Mouse (Mus musculus) heart, embryonic 16.5 days (tissue): ENCODE results near the gene H2al1b. TPM values are rescaled to one million over a fixed set of nuclear protein-coding genes. Genes with fewer than 3 reads are reported as not detected.
"Not testable (repeated sequence)": the region's sequence is repeated elsewhere in the genome, so short reads cannot be mapped to it uniquely, and the experiment has no call there.

Experiments
- ATAC-seq: fragments of 200-750 bp; cut with Nextera tagmentation; replicated peaks from 2 replicates; pipeline ENCODE4 v1.8.0; 2017; ENCODE audit warnings: moderate number of reproducible peaks; ENCODE audit not compliant: insufficient read depth, low FRiP score; ENCODE audit errors: extremely low read depth
- H3K27ac ChIP-seq: fragments of 300-500 bp; sonication (generic); 2 replicates; pipeline ENCODE4 v1.5.1; 2014; ENCODE audit warnings: mild to moderate bottlenecking, low read length, control low read depth, moderate library complexity
- H3K27me3 ChIP-seq: fragments of 300-500 bp; sonication (generic); 2 replicates; pipeline ENCODE4 v1.6.1; 2014; ENCODE audit warnings: low read length, mixed read lengths; ENCODE audit not compliant: control insufficient read depth, insufficient read depth
- H3K36me3 ChIP-seq: fragments of 300-500 bp; sonication (generic); 2 replicates; pipeline ENCODE4 v1.6.1; 2014; ENCODE audit not compliant: control insufficient read depth, insufficient read depth
- H3K4me1 ChIP-seq: fragments of 300-500 bp; sonication (generic); 2 replicates; pipeline ENCODE4 v1.6.1; 2014; ENCODE audit warnings: low read length, mixed read lengths; ENCODE audit not compliant: control insufficient read depth, insufficient read depth
- H3K4me2 ChIP-seq: fragments of 300-500 bp; sonication (generic); 2 replicates; pipeline ENCODE4 v1.6.1; 2014; ENCODE audit warnings: low read depth, mild to moderate bottlenecking, control low read depth, low read length
- H3K4me3 ChIP-seq: fragments of 300-500 bp; sonication (generic); 2 replicates; pipeline ENCODE4 v1.5.1; 2014; ENCODE audit warnings: mild to moderate bottlenecking, control low read depth, low read length
- H3K9ac ChIP-seq: fragments of 300-500 bp; sonication (generic); 2 replicates; pipeline ENCODE4 v1.6.1; 2014; ENCODE audit warnings: low read length, control low read depth
- H3K9me3 ChIP-seq: fragments of 300-500 bp; sonication (generic); replicated peaks from 2 replicates; pipeline ENCODE4 v1.6.1; 2016; ENCODE audit warnings: low read length; ENCODE audit not compliant: control insufficient read depth
- WGBS: fragments of 180-500 bp; shearing (Covaris S2); extraction: QIAGEN DNeasy Blood & Tissue Kit; methylation state at CpG from one replicate; pipeline ENCODE4 v1.1.7; 2014; 5-methylcytosine and 5-hydroxymethylcytosine counted together
- polyA plus RNA-seq: library from polyadenylated mRNA; unstranded; fragments of >200 nt; fragmentation: Nextera tagmentation; extraction: Ambion mirVana; gene quantifications from 2 replicates; pipeline ENCODE4 v1.2.1, GENCODE M21; 2015

H2al1b gene
- polyA plus RNA-seq, 1 experiment from 2014 or later = not detected

- WGBS = no CpG with 5 or more reads among the region's 6 CpGs
- not testable (repeated sequence) for H3K4me1 ChIP-seq, ATAC-seq, H3K9me3 ChIP-seq, H3K36me3 ChIP-seq, H3K27ac ChIP-seq, H3K27me3 ChIP-seq, H3K9ac ChIP-seq, H3K4me3 ChIP-seq, H3K4me2 ChIP-seq
These were observed 19.0 kb downstream of the H2al1b start, which contains the start of gene H2al1h for GRCm38 (mm10) chrX:11321192-11321591. Gene H2al1h, plus strand, starts transcription at chrX:11321492.

- H3K36me3 ChIP-seq, ATAC-seq, H3K27me3 ChIP-seq, H3K4me2 ChIP-seq, H3K4me1 ChIP-seq, H3K27ac ChIP-seq, H3K9me3 ChIP-seq, H3K9ac ChIP-seq, H3K4me3 ChIP-seq: not testable (repeated sequence)
- 73% methylated on average over 2 of the region's 5 CpGs for WGBS
These were observed 22.1 kb downstream of the H2al1b start, which contains the start of gene H2al1i for GRCm38 (mm10) chrX:11324359-11324758. Gene H2al1i, plus strand, starts transcription at chrX:11324659.

- H3K4me3 ChIP-seq, H3K9ac ChIP-seq, H3K4me1 ChIP-seq, H3K9me3 ChIP-seq, H3K36me3 ChIP-seq, H3K27me3 ChIP-seq, H3K4me2 ChIP-seq, H3K27ac ChIP-seq, ATAC-seq: not testable (repeated sequence)
- WGBS = 81% methylated on average over 2 of the region's 2 CpGs
These were observed 25.3 kb downstream of the H2al1b start, which contains the start of gene H2al1j for GRCm38 (mm10) chrX:11327522-11327921. Gene H2al1j, plus strand, starts transcription at chrX:11327822.

- 63% methylated on average over 9 of the region's 9 CpGs for WGBS
- H3K4me3 ChIP-seq = no peak overlapping the region
- H3K4me2 ChIP-seq = no peak overlapping the region
- ATAC-seq = no peak
- no peaks in the 10 kb centered on the region for H3K9me3 ChIP-seq
- no peak overlapping the region for H3K9ac ChIP-seq
- H3K4me1 ChIP-seq = no peaks in the 10 kb centered on the region
- H3K27me3 ChIP-seq = no peaks in the 10 kb centered on the region
- no peak overlapping the region for H3K27ac ChIP-seq
- H3K36me3 ChIP-seq = no peaks in the 10 kb centered on the region
These were observed 43.5 kb downstream of the H2al1b start for GRCm38 (mm10) chrX:11345762-11346161.

GRCm38 (mm10) chrX:11346756-11347155, 44.5 kb downstream of the H2al1b start:
- 86% methylated on average over 3 of the region's 3 CpGs for WGBS
- H3K27ac ChIP-seq = no peak overlapping the region
- H3K27me3 ChIP-seq = no peaks in the 10 kb centered on the region
- no peaks in the 10 kb centered on the region for H3K9me3 ChIP-seq
- no peaks in the 10 kb centered on the region for H3K4me1 ChIP-seq
- H3K9ac ChIP-seq = no peak overlapping the region
- ATAC-seq = no peak
- no peak overlapping the region for H3K4me2 ChIP-seq
- H3K36me3 ChIP-seq = no peaks in the 10 kb centered on the region
- no peak overlapping the region for H3K4me3 ChIP-seq

Other genes with a start within 250 kb of the H2al1b start
- gene H2al1a, start 3.2 kb upstream of the H2al1b start, polyA plus RNA-seq = not detected in 2 replicates
- gene H2al1c, start 3.2 kb downstream of the H2al1b start, polyA plus RNA-seq = not detected in 2 replicates
- gene H2al1d, start 6.4 kb downstream of the H2al1b start, polyA plus RNA-seq = not detected in 2 replicates
- gene H2al1e, start 9.5 kb downstream of the H2al1b start, polyA plus RNA-seq = not detected in 2 replicates
- not detected in 2 replicates for gene H2al1f, start 12.7 kb downstream of the H2al1b start, polyA plus RNA-seq
- not detected in 2 replicates for gene H2al1g, start 15.8 kb downstream of the H2al1b start, polyA plus RNA-seq
- not detected in 2 replicates for gene H2al1h, start 19.1 kb downstream of the H2al1b start, polyA plus RNA-seq
- gene H2al1i, start 22.2 kb downstream of the H2al1b start, polyA plus RNA-seq = not detected in 2 replicates
- not detected in 2 replicates for gene H2al1j, start 25.4 kb downstream of the H2al1b start, polyA plus RNA-seq